Comparison of ENCODE assay signal across 11 mouse cellular contexts in genomic region chr1:72827411-72828315, GRCm38 (mm10). TPM values are rescaled to one million over a fixed set of nuclear protein-coding genes. Genes with fewer than 3 reads are reported as not detected.
DNase-seq lines count a peak whose midpoint lies in the region; ATAC-seq lines count a peak whose summit lies in the region.
"Had no signal": no experiment of that assay in that cellular context is flagged by ENCODE, and none has a peak within 500 bp of the region (broad histone marks: within the 10 kb centered on the region; RNA-seq: fewer than 3 reads in every experiment).

No protein-coding gene starts in this region.

- 0 out of 2 replicates have a peak, but pooled peaks cover 3% of the 10 kb centered on the region for H3K27me3 ChIP-seq in heart, embryonic 14.5 days (ENCODE audit: control insufficient read depth, insufficient read depth, low read length)
- H3K27me3 ChIP-seq in forebrain, embryonic 16.5 days (replicated peaks; ENCODE audit: control insufficient read depth, insufficient read depth, low read length) = no peaks in the 10 kb centered on the region
- no peaks in the 10 kb centered on the region for H3K27me3 ChIP-seq in midbrain, embryonic 11.5 days (ENCODE audit: control insufficient read depth, insufficient read depth, low read length)

- H3K36me3 ChIP-seq in heart, embryonic 14.5 days (ENCODE audit: control insufficient read depth, insufficient read depth, low read length) = no peaks in the 10 kb centered on the region
- H3K36me3 ChIP-seq in forebrain, embryonic 16.5 days (ENCODE audit: control insufficient read depth, insufficient read depth) = peaks cover 3% of the 10 kb centered on the region; the same call in 1 of the 2 replicates
- peaks cover 17% of the 10 kb centered on the region; the same call in 1 of the 2 replicates for H3K36me3 ChIP-seq in midbrain, embryonic 11.5 days (ENCODE audit: control insufficient read depth, insufficient read depth, low read length)

- no peaks in the 10 kb centered on the region for H3K9me3 ChIP-seq in heart, embryonic 14.5 days (ENCODE audit: control insufficient read depth, low read length)
- no peaks in the 10 kb centered on the region for H3K9me3 ChIP-seq in forebrain, embryonic 16.5 days (ENCODE audit: control insufficient read depth, low read length)
- no peaks in the 10 kb centered on the region for H3K9me3 ChIP-seq in midbrain, embryonic 11.5 days (ENCODE audit: control insufficient read depth, low read length)

- no peak overlapping the region for H3K4me3 ChIP-seq in heart, embryonic 14.5 days (ENCODE audit: control insufficient read depth in 1 of 2, insufficient read depth in 1 of 2, low read depth in 1 of 2, low read length in 2 of 2)
- H3K4me3 ChIP-seq in forebrain, embryonic 16.5 days (replicated peaks; ENCODE audit: low read length) = peak overlapping the region; percentile 84
- H3K4me3 ChIP-seq in midbrain, embryonic 11.5 days (ENCODE audit: low read depth, low read length) = peak overlapping the region; percentile 69
- H3K4me3 ChIP-seq: erythroblast, embryonic 14.5 days had no signal

- H3K27ac ChIP-seq in heart, embryonic 14.5 days (replicated peaks in 1 of 2; ENCODE audit: control insufficient read depth in 1 of 2, insufficient read depth in 1 of 2, low read depth in 2 of 2, low read length in 2 of 2) = no peak overlapping the region
- peak overlapping the region; percentile 72 for H3K27ac ChIP-seq in forebrain, embryonic 16.5 days (ENCODE audit: low read length)
- H3K27ac ChIP-seq in midbrain, embryonic 11.5 days (ENCODE audit: low read depth, low read length) = peak overlapping the region; percentile 86

- peaks cover 11 to 36% of the 10 kb centered on the region in 2 experiments; a peak in 3 of 4 replicates for H3K4me1 ChIP-seq in heart, embryonic 14.5 days (ENCODE audit: control insufficient read depth in 2 of 2, insufficient read depth in 2 of 2, low read length in 2 of 2)
- peaks cover 42% of the 10 kb centered on the region for H3K4me1 ChIP-seq in forebrain, embryonic 16.5 days (replicated peaks; ENCODE audit: control insufficient read depth, insufficient read depth, low read length)
- H3K4me1 ChIP-seq in midbrain, embryonic 11.5 days (ENCODE audit: control insufficient read depth, insufficient read depth, low read length) = peaks cover 23% of the 10 kb centered on the region

- H3K9ac ChIP-seq in heart, embryonic 14.5 days (ENCODE audit: low read length) = no peak overlapping the region; the same call in 1 of the 2 replicates
- peak overlapping the region; percentile 90 for H3K9ac ChIP-seq in forebrain, embryonic 16.5 days (replicated peaks; ENCODE audit: low read depth, low read length)
- peak overlapping the region; percentile 94 for H3K9ac ChIP-seq in midbrain, embryonic 11.5 days (ENCODE audit: low read length)

- peak overlapping the region; percentile 99 for H3K4me2 ChIP-seq in heart, embryonic 14.5 days (ENCODE audit: low read length)
- H3K4me2 ChIP-seq in forebrain, embryonic 16.5 days (ENCODE audit: low read length) = peak overlapping the region; percentile 82
- peak overlapping the region; percentile 90 for H3K4me2 ChIP-seq in midbrain, embryonic 11.5 days

- no peak for DNase-seq in heart, postnatal 25 days (ENCODE audit: low spot score)
- peak; percentile 37 for DNase-seq in Muller cell, postnatal 12 days (ENCODE audit: inconsistent ontology term)
- DNase-seq in midbrain, embryonic 11.5 days (ENCODE audit: low spot score, missing footprints) = peak; percentile 91
- no peak for DNase-seq in testis, postnatal 14 days (ENCODE audit: low spot score)
- DNase-seq in right cerebral cortex, postnatal 25 days = no peak
- DNase-seq in layer of hippocampus, postnatal 14 days (ENCODE audit: low spot score in 2 of 2) = no peak
- DNase-seq: kidney, postnatal 36 days; lung, postnatal 14 days had no signal

- intact Hi-C loops in heart, postnatal 25 days (cut with DNase I) = no loop called here

- 26% methylated on average over 12 of the region's 12 CpGs for WGBS in heart, embryonic 14.5 days
- 8% methylated on average over 12 of the region's 12 CpGs for WGBS in forebrain, embryonic 16.5 days
- WGBS in midbrain, embryonic 11.5 days = 15% methylated on average over 12 of the region's 12 CpGs

- ATAC-seq in heart, embryonic 14.5 days (ENCODE audit: insufficient number of reproducible peaks, insufficient read depth, low FRiP score, low read depth) = no peak
- peak; percentile 12 for ATAC-seq in forebrain, embryonic 16.5 days
- ATAC-seq in midbrain, embryonic 11.5 days (ENCODE audit: low FRiP score) = peak; percentile 53

RNA-seq across cellular contexts. Expression of gene Igfbp2, which starts 3.4 kb away (rescaled TPM):
- 53.2 and 67.5 TPM in 2 replicates for polyA plus RNA-seq in heart, embryonic 14.5 days (2014; fragmentation: Nextera tagmentation; extraction: Ambion mirVana)
- not detected for total RNA-seq in heart, postnatal 25 days (2021)
- polyA plus RNA-seq in forebrain, embryonic 16.5 days (2015; fragmentation: Nextera tagmentation; extraction: Ambion mirVana) = 279 and 331 TPM in 2 replicates
- polyA plus RNA-seq in midbrain, embryonic 11.5 days (2014; fragmentation: Nextera tagmentation; extraction: Ambion mirVana) = 468 and 548 TPM in 2 replicates
- 100 to 1,000 TPM in 1 of 2 experiments, 10 to 100 TPM in 1; 56.4 to 116 TPM for total RNA-seq in layer of hippocampus, postnatal 14 days (2021)

RNA-seq across cellular contexts. Expression of gene Igfbp5, which starts 47.0 kb away (rescaled TPM):
- 64.3 and 90.1 TPM in 2 replicates for polyA plus RNA-seq in heart, embryonic 14.5 days (2014; fragmentation: Nextera tagmentation; extraction: Ambion mirVana)
- 100 to 1,000 TPM; 112 to 149 TPM for total RNA-seq in heart, postnatal 25 days (2021)
- polyA plus RNA-seq in forebrain, embryonic 16.5 days (2015; fragmentation: Nextera tagmentation; extraction: Ambion mirVana) = 26.8 and 31.0 TPM in 2 replicates
- 23.2 and 24.6 TPM in 2 replicates for polyA plus RNA-seq in midbrain, embryonic 11.5 days (2014; fragmentation: Nextera tagmentation; extraction: Ambion mirVana)
- 10 to 100 TPM; 61.5 to 66.8 TPM for total RNA-seq in layer of hippocampus, postnatal 14 days (2021)
- polyA plus RNA-seq: erythroblast, embryonic 14.5 days had no signal

Comparison
In these comparisons a context has a peak if more than half of its experiments do, and no peak if none do; other contexts are left out.
1. H3K27ac ChIP-seq: peak in forebrain, embryonic 16.5 days (single experiment) and midbrain, embryonic 11.5 days (single experiment); none in heart, embryonic 14.5 days (0 of 2).
2. H3K4me3 ChIP-seq: peak in forebrain, embryonic 16.5 days (single experiment) and midbrain, embryonic 11.5 days (single experiment); none in heart, embryonic 14.5 days (0 of 2).
3. DNase-seq: peak in Muller cell, postnatal 12 days (single experiment) and midbrain, embryonic 11.5 days (single experiment); none in heart, postnatal 25 days (single experiment), testis, postnatal 14 days (single experiment), right cerebral cortex, postnatal 25 days (single experiment) and layer of hippocampus, postnatal 14 days (0 of 2).
4. Peak in every context shown above with its lines, with median percentiles within 50 percentile points of each other: H3K4me2 ChIP-seq.